Mouse (Mus musculus) spleen, adult 2 months (tissue): Measurements from ENCODE around the gene Prph.

ENCODE experiments used
- CTCF ChIP-seq: fragments of 200-500 bp; IDR thresholded peaks from 2 replicates; pipeline ENCODE4 v1.5.1; 2011; ENCODE audit warnings: mild to moderate bottlenecking, inconsistent platforms; ENCODE audit not compliant: insufficient read depth, insufficient read length, insufficient replicate concordance; ENCODE audit errors: extremely low read depth
- POLR2A ChIP-seq: fragments of 200-500 bp; IDR thresholded peaks from 2 replicates; pipeline ENCODE4 v1.6.1; 2011; ENCODE audit warnings: low read depth, low read length, inconsistent platforms

DNA sequence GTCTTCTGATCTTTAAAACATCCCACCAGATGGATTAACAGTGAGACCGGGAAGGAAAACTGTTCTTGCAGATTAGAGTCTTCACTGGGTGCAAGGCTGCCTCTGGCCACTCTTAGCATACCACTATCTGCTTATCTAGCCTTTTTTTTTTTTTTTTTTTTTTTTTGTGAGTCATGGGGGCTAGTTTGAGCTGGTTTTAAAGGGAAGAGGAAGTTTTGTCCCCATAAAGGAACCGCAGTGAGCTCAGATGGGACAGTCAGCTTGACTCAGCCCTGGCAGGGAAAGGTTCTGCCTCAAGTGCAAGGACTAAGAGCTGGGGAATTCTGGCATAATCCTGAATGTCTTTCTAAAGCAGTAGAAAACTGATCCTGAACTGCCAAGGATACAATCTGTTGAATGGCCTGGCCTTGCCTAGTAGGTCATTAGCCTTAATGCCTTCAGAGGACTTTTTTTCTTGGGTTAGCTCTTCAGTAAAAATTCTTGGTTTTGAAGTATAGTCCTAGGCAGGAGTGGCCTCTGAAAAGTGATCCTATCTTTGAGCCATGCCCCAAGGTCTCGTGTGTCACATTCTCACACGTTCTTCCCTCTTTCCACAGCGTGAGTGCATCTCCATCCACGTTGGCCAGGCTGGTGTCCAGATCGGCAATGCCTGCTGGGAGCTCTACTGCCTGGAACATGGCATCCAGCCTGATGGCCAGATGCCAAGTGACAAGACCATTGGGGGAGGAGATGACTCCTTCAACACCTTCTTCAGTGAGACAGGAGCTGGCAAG is 21.3 kb upstream of the Prph start:
- no peak for TF ChIP-seq POLR2A
- no peak for TF ChIP-seq CTCF
